Mouse (Mus musculus): ENCODE results near the gene Cdc42ep1. TPM values are rescaled to one million over a fixed set of nuclear protein-coding genes. Genes with fewer than 3 reads are reported as not detected.
"Not testable (repeated sequence)": the region's sequence is repeated elsewhere in the genome, so short reads cannot be mapped to it uniquely, and the experiment has no call there.

The Cdc42ep1 gene
- polyA plus RNA-seq, 1 experiment: 115 TPM

- DNase-seq (ENCODE audit: low read depth): no peak
These were observed 35.5 kb downstream of the Cdc42ep1 start for GRCm38 (mm10) chr15:78877810-78878390.

GRCm38 (mm10) chr15:78878792-78879516, 36.5 kb downstream of the Cdc42ep1 start:
- DNase-seq (ENCODE audit: low read depth): not testable (repeated sequence)

- DNase-seq (ENCODE audit: low read depth): no peak
These were observed 38.0 kb downstream of the Cdc42ep1 start for GRCm38 (mm10) chr15:78880432-78880831.

DNA sequence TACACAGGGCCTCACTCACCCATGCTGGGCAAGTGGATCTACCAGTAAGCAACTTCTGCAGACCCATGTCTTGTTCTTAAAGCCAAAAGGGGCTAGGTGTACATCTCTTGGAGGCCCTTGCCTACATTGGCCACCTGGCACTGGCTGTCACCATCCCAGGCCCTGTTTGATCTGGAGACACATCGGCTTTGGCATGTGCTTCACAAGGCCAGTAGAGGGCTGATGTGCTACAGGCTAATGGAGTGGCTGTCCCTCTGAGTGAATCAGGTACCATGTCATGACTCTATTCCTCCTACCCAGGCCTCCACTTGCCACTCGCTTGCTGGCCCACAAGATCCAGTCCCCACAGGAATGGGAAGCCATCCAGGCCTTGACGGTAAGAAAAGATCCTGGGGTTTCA, 39.4 kb downstream of the Cdc42ep1 start:
- DNase-seq (ENCODE audit: low read depth): no peak

DNA sequence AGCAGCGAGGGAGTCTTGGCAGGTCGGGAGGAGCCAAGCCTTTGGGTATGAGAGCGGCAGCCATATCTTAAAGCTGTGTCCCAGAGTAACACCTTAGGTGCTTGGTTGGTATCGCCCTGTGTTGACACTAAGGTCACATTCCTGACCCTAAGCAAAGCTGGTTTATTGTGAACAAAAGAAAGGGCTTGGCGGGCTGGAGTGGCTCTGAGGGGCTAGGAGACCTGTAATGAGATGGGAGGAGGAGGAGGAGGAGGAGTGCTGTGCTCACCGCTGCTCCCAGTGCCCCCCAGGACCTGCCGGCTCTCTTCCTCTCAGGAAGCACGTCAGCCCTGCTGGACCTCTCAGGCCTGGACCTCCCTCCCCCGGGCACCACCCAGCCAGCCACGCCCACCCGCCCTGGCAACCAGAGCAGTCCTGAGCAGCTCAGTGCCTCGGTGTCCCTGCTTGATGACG, 47.0 kb downstream of the Cdc42ep1 start:
- DNase-seq (ENCODE audit: low read depth): no peak

GRCm38 (mm10) chr15:78892440-78892839, 50.0 kb downstream of the Cdc42ep1 start:
- DNase-seq (ENCODE audit: low read depth): no peak

GRCm38 (mm10) chr15:78894726-78895125, 52.3 kb downstream of the Cdc42ep1 start:
- no peak for DNase-seq (ENCODE audit: low read depth)

DNA sequence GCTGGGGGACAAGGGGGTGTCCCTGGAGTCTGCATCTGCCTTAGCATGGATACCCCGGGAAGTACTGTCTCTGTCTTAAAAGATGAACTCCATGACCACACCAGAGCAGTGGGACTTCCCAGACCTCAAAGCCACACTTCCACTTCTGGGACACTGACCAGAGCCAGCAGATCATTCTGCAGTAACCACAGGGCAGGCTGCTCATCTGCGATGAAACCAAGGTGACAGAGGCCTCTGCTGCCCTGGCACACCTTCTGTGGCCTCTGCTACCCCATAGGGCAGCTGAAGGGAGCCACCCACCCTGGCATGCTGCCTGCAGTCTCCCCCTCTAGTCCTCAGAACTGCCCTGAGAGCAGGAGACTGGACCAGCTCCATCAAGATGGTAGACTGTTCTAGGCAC, 53.3 kb downstream of the Cdc42ep1 start:
- DNase-seq (ENCODE audit: low read depth): no peak

- DNase-seq (ENCODE audit: low read depth): no peak
These were observed 53.7 kb downstream of the Cdc42ep1 start for GRCm38 (mm10) chr15:78896149-78896548.

- no peak for DNase-seq (ENCODE audit: low read depth)
These were observed 55.1 kb downstream of the Cdc42ep1 start for GRCm38 (mm10) chr15:78897488-78897887.

DNA sequence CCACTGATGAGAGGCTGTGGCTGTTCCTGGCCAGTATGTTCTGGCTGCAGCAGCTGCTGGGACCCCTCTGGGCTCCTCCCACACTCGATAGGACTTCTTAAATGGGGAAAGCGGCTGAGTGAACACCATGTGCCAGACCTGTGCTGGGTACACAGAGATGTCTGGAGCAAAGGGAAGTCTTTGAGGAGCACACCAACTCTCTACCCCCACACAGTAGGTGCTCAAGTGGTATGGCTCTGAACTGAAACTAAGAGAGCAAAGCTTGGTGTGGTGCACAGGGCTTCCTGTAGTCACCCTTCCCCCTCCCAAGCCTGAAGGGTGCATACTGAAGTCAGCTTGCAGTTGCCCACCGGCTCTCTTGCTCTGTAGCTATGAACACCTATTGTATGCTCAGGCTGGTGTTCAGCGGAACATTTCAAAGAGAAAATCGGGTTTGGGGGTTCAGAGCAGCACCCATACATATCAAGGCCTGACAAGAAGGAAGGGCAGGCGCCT, 56.1 kb downstream of the Cdc42ep1 start:
- DNase-seq (ENCODE audit: low read depth): no peak

DNA sequence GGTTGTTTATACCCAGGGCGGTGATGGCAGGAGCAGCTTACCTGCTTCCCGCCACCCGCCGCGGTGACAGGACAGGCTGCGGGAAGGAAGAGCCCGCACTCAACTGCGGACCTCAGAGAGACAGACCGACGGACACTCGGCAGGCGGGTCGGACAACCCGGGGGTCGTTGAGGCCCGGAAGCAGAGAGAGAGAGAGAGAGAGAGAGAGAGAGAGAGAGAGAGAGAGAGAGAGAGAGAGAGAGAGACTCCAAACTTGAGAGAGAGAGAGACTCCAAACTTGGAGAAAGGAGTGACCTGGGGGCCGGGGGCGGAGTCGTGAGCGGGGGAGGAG, 57.0 kb downstream of the Cdc42ep1 start, which contains the start of gene Gm49510:
TSS of gene Gm49510 (plus strand) at position 259 of the 331 bp plus-strand sequence.
- no peak for DNase-seq (ENCODE audit: low read depth)

- DNase-seq (ENCODE audit: low read depth): no peak
These were observed 57.5 kb downstream of the Cdc42ep1 start, which contains the start of gene Sh3bp1 for GRCm38 (mm10) chr15:78899740-78900584. Gene Sh3bp1, plus strand, starts transcription at chr15:78899768.

Other genes starting within 250 kb of the Cdc42ep1 start
- 25.4 and 32.0 TPM in 2 replicates for gene Cyth4, start 245.6 kb upstream of the Cdc42ep1 start, polyA plus RNA-seq (2012; rRNA removed)
- gene Elfn2, start 123.9 kb upstream of the Cdc42ep1 start, polyA plus RNA-seq (2012; rRNA removed): 0.16 and 0.32 TPM in 2 replicates
- 55.5 and 73.8 TPM in 2 replicates for gene Mfng, start 69.1 kb upstream of the Cdc42ep1 start, polyA plus RNA-seq (2012; rRNA removed)
- gene Card10, start 39.6 kb upstream of the Cdc42ep1 start, polyA plus RNA-seq (2012; rRNA removed): 34.4 and 42.9 TPM in 2 replicates
- 2.4 and 5.9 TPM in 2 replicates for gene Lgals2, start 12.9 kb downstream of the Cdc42ep1 start, polyA plus RNA-seq (2012; rRNA removed)
- 69.0 and 70.0 TPM in 2 replicates for gene Gga1, start 34.6 kb downstream of the Cdc42ep1 start, polyA plus RNA-seq (2012; rRNA removed)
- gene Gm49510, start 57.0 kb downstream of the Cdc42ep1 start, polyA plus RNA-seq (2012; rRNA removed): not detected in 2 replicates
- gene Sh3bp1, start 57.1 kb downstream of the Cdc42ep1 start, polyA plus RNA-seq (2012; rRNA removed): 23.4 and 24.5 TPM in 2 replicates
- gene Pdxp, start 71.3 kb downstream of the Cdc42ep1 start, polyA plus RNA-seq (2012; rRNA removed): 6.2 and 8.8 TPM in 2 replicates
- 1,886 and 3,971 TPM in 2 replicates for gene Lgals1, start 84.1 kb downstream of the Cdc42ep1 start, polyA plus RNA-seq (2012; rRNA removed)
- gene Nol12, start 92.3 kb downstream of the Cdc42ep1 start, polyA plus RNA-seq (2012; rRNA removed): 28.1 and 30.2 TPM in 2 replicates
- gene Triobp, start 105.1 kb downstream of the Cdc42ep1 start, polyA plus RNA-seq (2012; rRNA removed): 57.0 and 69.1 TPM in 2 replicates
- 71.6 and 91.7 TPM in 2 replicates for gene H1f0, start 185.8 kb downstream of the Cdc42ep1 start, polyA plus RNA-seq (2012; rRNA removed)
- gene Galr3, start 199.3 kb downstream of the Cdc42ep1 start, polyA plus RNA-seq (2012; rRNA removed): 1.7 and 2.9 TPM in 2 replicates
- gene Ankrd54, start 220.3 kb downstream of the Cdc42ep1 start, polyA plus RNA-seq (2012; rRNA removed): 58.2 and 59.8 TPM in 2 replicates
- gene Eif3l, start 232.6 kb downstream of the Cdc42ep1 start, polyA plus RNA-seq (2012; rRNA removed): 176 and 195 TPM in 2 replicates